30 mouse cellular contexts compared by ENCODE assay signal in the genomic region with DNA sequence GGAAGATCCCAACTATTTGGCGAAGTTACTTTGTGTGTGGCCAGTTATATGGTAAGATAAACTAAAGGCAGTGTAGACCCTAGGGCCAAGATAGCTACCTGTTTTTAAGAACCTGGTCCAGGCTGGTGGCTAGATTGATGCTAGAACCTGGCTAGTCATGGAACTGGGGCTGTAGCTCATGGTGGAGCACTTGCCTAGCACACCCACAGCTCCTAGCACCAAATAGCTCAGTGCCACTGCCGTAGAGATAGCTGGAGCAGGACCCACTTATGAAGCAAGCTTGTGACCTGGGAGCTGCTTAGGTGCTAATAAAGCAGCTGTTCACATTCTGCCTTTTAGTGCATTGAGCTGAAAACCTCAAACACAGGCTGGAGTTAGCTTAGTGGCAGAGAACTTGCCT. TPM values are rescaled to one million over a fixed set of nuclear protein-coding genes. Genes with fewer than 3 reads are reported as not detected.
DNase-seq lines count a peak whose midpoint lies in the region; ATAC-seq and TF ChIP-seq lines count a peak whose summit lies in the region.
"Had no signal": no experiment of that assay in that cellular context is flagged by ENCODE, and none has a peak within 500 bp of the region (broad histone marks: within the 10 kb centered on the region; RNA-seq: fewer than 3 reads in every experiment).

No protein-coding gene starts in this region.

- no peaks in the 10 kb centered on the region for H3K9me3 ChIP-seq in heart, embryonic 13.5 days
- H3K9me3 ChIP-seq in CH12.LX (replicated peaks; ENCODE audit: low read length): peaks cover 2% of the 10 kb centered on the region
- H3K9me3 ChIP-seq in forebrain, embryonic 11.5 days (ENCODE audit: control insufficient read depth, low read length): no peaks in the 10 kb centered on the region
- no peaks in the 10 kb centered on the region for H3K9me3 ChIP-seq in hindbrain, embryonic 14.5 days (ENCODE audit: control insufficient read depth, low read length)
- H3K9me3 ChIP-seq: embryonic facial prominence, embryonic 10.5 days; intestine, embryonic 15.5 days; midbrain, embryonic 10.5 days had no signal

- peaks cover 46% of the 10 kb centered on the region for H3K79me2 ChIP-seq in CH12.LX (replicated peaks; ENCODE audit: control insufficient read depth, extremely low read depth, insufficient read depth, poor library complexity, severe bottlenecking)

- ATAC-seq in heart, embryonic 13.5 days (ENCODE audit: extremely low read depth, insufficient number of reproducible peaks, low FRiP score, low TSS enrichment): no peak
- peak; percentile 58 for ATAC-seq in inflammation-experienced regulatory T-cells, adult 6 months
- ATAC-seq in forebrain, embryonic 11.5 days (replicated peaks; ENCODE audit: low FRiP score): no peak
- no peak for ATAC-seq in hindbrain, embryonic 14.5 days (ENCODE audit: low FRiP score)
- ATAC-seq: forebrain, postnatal 0 days; intestine, embryonic 15.5 days; lung, postnatal 0 days had no signal

- in situ Hi-C loops in CH12.LX (cut with MboI; ENCODE audit: low pct_ligation_motif_present, low pct_unique_long_range_greater_than_20kb, low sequenced_read_pairs): no loop called here

- H3K27me3 ChIP-seq in heart, embryonic 13.5 days (replicated peaks): no peaks in the 10 kb centered on the region
- H3K27me3 ChIP-seq in CH12.LX (replicated peaks): no peaks in the 10 kb centered on the region
- H3K27me3 ChIP-seq in forebrain, embryonic 11.5 days (ENCODE audit: control insufficient read depth, insufficient read depth, low read length): no peaks in the 10 kb centered on the region
- H3K27me3 ChIP-seq in hindbrain, embryonic 14.5 days (ENCODE audit: control insufficient read depth, insufficient read depth, low read length): no peaks in the 10 kb centered on the region
- H3K27me3 ChIP-seq: intestine, embryonic 15.5 days had no signal

- TF ChIP-seq EP300 in CH12.LX (IDR thresholded peaks at IDR 0.05; ENCODE audit: low read length): no peak

- H3K27ac ChIP-seq in heart, embryonic 13.5 days (replicated peaks): 0 out of 2 replicates have a peak overlapping the region, but pooled peaks have one; percentile 21
- H3K27ac ChIP-seq in CH12.LX (ENCODE audit: insufficient read depth, low read depth): no peak overlapping the region
- H3K27ac ChIP-seq in forebrain, embryonic 11.5 days (ENCODE audit: low read depth, low read length): no peak overlapping the region
- H3K27ac ChIP-seq in hindbrain, embryonic 14.5 days: no peak overlapping the region
- H3K27ac ChIP-seq: embryonic facial prominence, embryonic 10.5 days; gastrocnemius, adult 2 months; intestine, embryonic 15.5 days; midbrain, embryonic 10.5 days; stomach, postnatal 0 days had no signal

- no peak overlapping the region for H3K4me2 ChIP-seq in heart, embryonic 13.5 days
- no peak overlapping the region for H3K4me2 ChIP-seq in CH12.LX (ENCODE audit: insufficient read depth, low read depth, poor library complexity, severe bottlenecking)
- no peak overlapping the region for H3K4me2 ChIP-seq in forebrain, embryonic 11.5 days (ENCODE audit: low read depth, low read length, severe bottlenecking)
- no peak overlapping the region for H3K4me2 ChIP-seq in hindbrain, embryonic 14.5 days (replicated peaks)
- H3K4me2 ChIP-seq: intestine, embryonic 15.5 days had no signal

- intact Hi-C loops in heart, postnatal 36 days (cut with DNase I): no loop called here

- H3K9ac ChIP-seq in heart, embryonic 13.5 days: no peak overlapping the region
- H3K9ac ChIP-seq in CH12.LX (ENCODE audit: insufficient read depth, low read depth): no peak overlapping the region
- no peak overlapping the region for H3K9ac ChIP-seq in forebrain, embryonic 11.5 days (ENCODE audit: low read length)
- H3K9ac ChIP-seq in hindbrain, embryonic 14.5 days: no peak overlapping the region
- H3K9ac ChIP-seq: forebrain, postnatal 0 days; intestine, embryonic 15.5 days had no signal

- TF ChIP-seq CTCF in CH12.LX (conservative IDR thresholded peaks at IDR 0.05 in 1 of 2, IDR thresholded peaks at IDR 0.05 in 1 of 2; ENCODE audit: low read depth in 2 of 2, low read length in 2 of 2): no peak

- peaks cover 60% of the 10 kb centered on the region for H3K36me3 ChIP-seq in heart, embryonic 13.5 days
- peaks cover 38 to 84% of the 10 kb centered on the region in 2 experiments for H3K36me3 ChIP-seq in CH12.LX (replicated peaks in 1 of 2; ENCODE audit: control insufficient read depth in 1 of 2, insufficient read depth in 1 of 2, low read length in 1 of 2)
- peaks cover 2% of the 10 kb centered on the region; the same call in 1 of the 2 replicates for H3K36me3 ChIP-seq in forebrain, embryonic 11.5 days (ENCODE audit: control insufficient read depth, insufficient read depth, low read length)
- H3K36me3 ChIP-seq in hindbrain, embryonic 14.5 days (replicated peaks; ENCODE audit: control insufficient read depth, insufficient read depth): peaks cover 46% of the 10 kb centered on the region

- 64% methylated on average over 2 of the region's 2 CpGs for WGBS in heart, embryonic 13.5 days
- 88% methylated on average over 2 of the region's 2 CpGs for WGBS in forebrain, embryonic 11.5 days
- 92% methylated on average over 2 of the region's 2 CpGs for WGBS in hindbrain, embryonic 14.5 days

- no peak overlapping the region for H3K4me3 ChIP-seq in heart, embryonic 13.5 days
- H3K4me3 ChIP-seq in CH12.LX (replicated peaks in 1 of 3; ENCODE audit: low read depth in 2 of 3, low read length in 2 of 3, poor library complexity in 1 of 3): no peak overlapping the region
- H3K4me3 ChIP-seq in forebrain, embryonic 11.5 days (ENCODE audit: low read depth, low read length): no peak overlapping the region
- no peak overlapping the region for H3K4me3 ChIP-seq in hindbrain, embryonic 14.5 days (replicated peaks; ENCODE audit: low read length)
- H3K4me3 ChIP-seq: embryonic facial prominence, embryonic 10.5 days; erythroblast, embryonic 14.5 days; gastrocnemius, adult 2 months; intestine, embryonic 15.5 days; midbrain, embryonic 10.5 days had no signal

- peaks cover 62% of the 10 kb centered on the region for H3K4me1 ChIP-seq in heart, embryonic 13.5 days
- peaks cover 24 to 56% of the 10 kb centered on the region in 2 experiments for H3K4me1 ChIP-seq in CH12.LX (ENCODE audit: control insufficient read depth in 1 of 2, insufficient read depth in 2 of 2)
- no peaks in the 10 kb centered on the region for H3K4me1 ChIP-seq in forebrain, embryonic 11.5 days (replicated peaks; ENCODE audit: control insufficient read depth, insufficient read depth, low read length)
- no peaks in the 10 kb centered on the region for H3K4me1 ChIP-seq in hindbrain, embryonic 14.5 days (replicated peaks; ENCODE audit: control insufficient read depth, insufficient read depth, low read length)
- H3K4me1 ChIP-seq: embryonic facial prominence, embryonic 10.5 days; midbrain, embryonic 10.5 days had no signal

- TF ChIP-seq POLR2A in CH12.LX (IDR thresholded peaks at IDR 0.05; ENCODE audit: low read depth, low read length): no peak; the same call in 1 of the 2 replicates

- dilution Hi-C loops in CH12.LX (cut with MboI; ENCODE audit: extremely low pct_ligation_motif_present, extremely low pct_unique_long_range_greater_than_20kb, low sequenced_read_pairs): no loop called here

- TF ChIP-seq RAD21 in CH12.LX (IDR thresholded peaks at IDR 0.05; ENCODE audit: low read depth, low read length): no peak

- DNase-seq in heart, postnatal 36 days: no peak
- DNase-seq in A20 (ENCODE audit: low read depth, low spot score) (peak; percentile 40), CH12.LX (ENCODE audit: extremely low read depth) (no peak)
- DNase-seq in forebrain, embryonic 11.5 days (ENCODE audit: low spot score): no peak
- no peak for DNase-seq in adrenal gland, postnatal 36 days
- no peak for DNase-seq in hindbrain, embryonic 14.5 days (ENCODE audit: low spot score)
- DNase-seq: adrenal gland, adult 2 months; cerebellum, adult 11-12 months; cerebellum, postnatal 25 days; forebrain, postnatal 0 days; gastrocnemius, adult 2 months; right cerebral cortex, postnatal 25 days; thymus, postnatal 25 days had no signal

RNA-seq across cellular contexts. Expression of gene Gm21987, which starts 6.8 kb away (rescaled TPM):
- 5.1 and 5.7 TPM in 2 replicates for polyA plus RNA-seq in heart, embryonic 13.5 days (2015; fragmentation: Nextera tagmentation; extraction: Ambion mirVana)
- not detected for total RNA-seq in heart, postnatal 36 days (2021)
- total RNA-seq in CH12.LX (2012; rRNA removed) (0.42 TPM in 1 of 2 replicates, not detected in the other), CH12.LX (2014; rRNA removed) (not detected in 2 replicates)
- 0.87 TPM in 1 of 2 replicates, not detected in the other for polyA plus RNA-seq in CH12.LX (2012; ENCODE audit: insufficient read length, low read depth)
- polyA plus RNA-seq in inflammation-experienced regulatory T-cells, adult 6 months (2017; shearing (Covaris generic)): not detected
- not detected in 2 replicates for polyA plus RNA-seq in forebrain, embryonic 11.5 days (2014; fragmentation: Nextera tagmentation; extraction: Ambion mirVana)
- total RNA-seq in adrenal gland, postnatal 36 days (2021): under 1 TPM in 1 of 2 experiments, not detected in 1; 0.95 TPM
- not detected in 2 replicates for polyA plus RNA-seq in hindbrain, embryonic 14.5 days (2014; fragmentation: Nextera tagmentation; extraction: Ambion mirVana)
- total RNA-seq: forebrain, postnatal 0 days; gastrocnemius, adult 2 months; heart, postnatal 10 days; liver, adult 2 months; monocyte, adult 5-6 weeks had no signal
- polyA plus RNA-seq: adrenal gland, adult 2 months; brain, embryonic 14.5 days; C2C12; embryonic facial prominence, embryonic 10.5 days; forebrain, postnatal 0 days; kidney, embryonic 14.5 days; liver, adult 2 months; lung, postnatal 0 days; midbrain, embryonic 10.5 days; neural tube, embryonic 14.5 days; stomach, postnatal 0 days had no signal

RNA-seq across cellular contexts. Expression of gene Cox17, which starts 6.9 kb away (rescaled TPM):
- 237 and 277 TPM in 2 replicates for polyA plus RNA-seq in heart, embryonic 13.5 days (2015; fragmentation: Nextera tagmentation; extraction: Ambion mirVana)
- total RNA-seq in heart, postnatal 36 days (2021): 100 to 1,000 TPM; 313 to 334 TPM
- 643 and 706 TPM in 2 replicates for total RNA-seq in CH12.LX (2012; rRNA removed)
- total RNA-seq in CH12.LX (2014; rRNA removed): 410 and 438 TPM in 2 replicates
- 533 and 622 TPM in 2 replicates for polyA plus RNA-seq in CH12.LX (2012; ENCODE audit: insufficient read length, low read depth)
- 100 to 1,000 TPM; 213 to 395 (median 300) TPM for polyA plus RNA-seq in inflammation-experienced regulatory T-cells, adult 6 months (2017; shearing (Covaris generic))
- 118 and 119 TPM in 2 replicates for polyA plus RNA-seq in forebrain, embryonic 11.5 days (2014; fragmentation: Nextera tagmentation; extraction: Ambion mirVana)
- 100 to 1,000 TPM; 288 to 296 TPM for total RNA-seq in adrenal gland, postnatal 36 days (2021)
- 74.3 and 97.1 TPM in 2 replicates for polyA plus RNA-seq in hindbrain, embryonic 14.5 days (2014; fragmentation: Nextera tagmentation; extraction: Ambion mirVana)

RNA-seq across cellular contexts. Expression of gene Popdc2, which starts 8.4 kb away (rescaled TPM):
- polyA plus RNA-seq in heart, embryonic 13.5 days (2015; fragmentation: Nextera tagmentation; extraction: Ambion mirVana): 298 and 317 TPM in 2 replicates
- total RNA-seq in heart, postnatal 36 days (2021): 100 to 1,000 TPM; 442 to 516 TPM
- total RNA-seq in CH12.LX (2012; rRNA removed) (1.0 and 3.6 TPM in 2 replicates), CH12.LX (2014; rRNA removed) (0.17 and 0.30 TPM in 2 replicates)
- polyA plus RNA-seq in CH12.LX (2012; ENCODE audit: insufficient read length, low read depth): 0.35 and 1.1 TPM in 2 replicates
- 10 to 100 TPM in 1 of 3 experiments, 1 to 10 TPM in 1, under 1 TPM in 1; 0.95 to 10.3 (median 2.3) TPM for polyA plus RNA-seq in inflammation-experienced regulatory T-cells, adult 6 months (2017; shearing (Covaris generic))
- polyA plus RNA-seq in forebrain, embryonic 11.5 days (2014; fragmentation: Nextera tagmentation; extraction: Ambion mirVana): 0.56 and 1.4 TPM in 2 replicates
- 1 to 10 TPM; 1.3 to 1.8 TPM for total RNA-seq in adrenal gland, postnatal 36 days (2021)
- polyA plus RNA-seq in hindbrain, embryonic 14.5 days (2014; fragmentation: Nextera tagmentation; extraction: Ambion mirVana): 0.24 and 0.26 TPM in 2 replicates
- total RNA-seq: monocyte, adult 5-6 weeks had no signal

RNA-seq across cellular contexts. Expression of gene Maats1, which starts 11.7 kb away (rescaled TPM):
- 0.16 TPM in 1 of 2 replicates, not detected in the other for polyA plus RNA-seq in heart, embryonic 13.5 days (2015; fragmentation: Nextera tagmentation; extraction: Ambion mirVana)
- not detected for total RNA-seq in heart, postnatal 36 days (2021)
- total RNA-seq in CH12.LX (2012; rRNA removed) (3.9 TPM in 2 replicates), CH12.LX (2014; rRNA removed) (1.7 and 1.9 TPM in 2 replicates)
- polyA plus RNA-seq in CH12.LX (2012; ENCODE audit: insufficient read length, low read depth): 2.0 and 2.9 TPM in 2 replicates
- under 1 TPM in 1 of 3 experiments, not detected in 2; 0.19 TPM for polyA plus RNA-seq in inflammation-experienced regulatory T-cells, adult 6 months (2017; shearing (Covaris generic))
- polyA plus RNA-seq in forebrain, embryonic 11.5 days (2014; fragmentation: Nextera tagmentation; extraction: Ambion mirVana): 0.39 and 0.41 TPM in 2 replicates
- total RNA-seq in adrenal gland, postnatal 36 days (2021): under 1 TPM; 0.66 to 0.70 TPM
- polyA plus RNA-seq in hindbrain, embryonic 14.5 days (2014; fragmentation: Nextera tagmentation; extraction: Ambion mirVana): 1.2 and 1.5 TPM in 2 replicates
- total RNA-seq: gastrocnemius, adult 2 months; heart, postnatal 10 days; liver, adult 2 months; monocyte, adult 5-6 weeks had no signal
- polyA plus RNA-seq: adrenal gland, adult 2 months; erythroblast, embryonic 14.5 days; kidney, embryonic 14.5 days; liver, adult 2 months had no signal

RNA-seq across cellular contexts. Expression of gene Nr1i2, which starts 59.0 kb away (rescaled TPM):
- polyA plus RNA-seq in heart, embryonic 13.5 days (2015; fragmentation: Nextera tagmentation; extraction: Ambion mirVana): 0.13 TPM in 1 of 2 replicates, not detected in the other
- total RNA-seq in heart, postnatal 36 days (2021): not detected
- total RNA-seq in CH12.LX (2012; rRNA removed): not detected in 2 replicates
- total RNA-seq in CH12.LX (2014; rRNA removed): not detected in 2 replicates
- polyA plus RNA-seq in CH12.LX (2012; ENCODE audit: insufficient read length, low read depth): not detected in 2 replicates
- polyA plus RNA-seq in inflammation-experienced regulatory T-cells, adult 6 months (2017; shearing (Covaris generic)): not detected
- polyA plus RNA-seq in forebrain, embryonic 11.5 days (2014; fragmentation: Nextera tagmentation; extraction: Ambion mirVana): not detected in 2 replicates
- total RNA-seq in adrenal gland, postnatal 36 days (2021): not detected
- polyA plus RNA-seq in hindbrain, embryonic 14.5 days (2014; fragmentation: Nextera tagmentation; extraction: Ambion mirVana): not detected in 2 replicates
- total RNA-seq: forebrain, postnatal 0 days; gastrocnemius, adult 2 months; heart, postnatal 10 days; layer of hippocampus, postnatal 25 days; left cerebral cortex, postnatal 25 days; monocyte, adult 5-6 weeks had no signal
- polyA plus RNA-seq: adrenal gland, adult 2 months; brain, embryonic 14.5 days; C2C12; embryonic facial prominence, embryonic 10.5 days; erythroblast, embryonic 14.5 days; forebrain, postnatal 0 days; midbrain, embryonic 10.5 days; neural tube, embryonic 14.5 days had no signal

Comparison
In these comparisons a context has a peak if more than half of its experiments do, and no peak if none do; other contexts are left out.
1. RNA of gene Popdc2, which starts 8.4 kb away (polyA plus RNA-seq): 298 to 317 TPM in heart, embryonic 13.5 days; 0.95 to 10.3 TPM in inflammation-experienced regulatory T-cells, adult 6 months, 0.56 to 1.4 TPM in forebrain, embryonic 11.5 days, 0.35 to 1.1 TPM in CH12.LX and 0.24 to 0.26 TPM in hindbrain, embryonic 14.5 days; every median in the first group is over 10 times any median in the second.